In the genomic region with DNA sequence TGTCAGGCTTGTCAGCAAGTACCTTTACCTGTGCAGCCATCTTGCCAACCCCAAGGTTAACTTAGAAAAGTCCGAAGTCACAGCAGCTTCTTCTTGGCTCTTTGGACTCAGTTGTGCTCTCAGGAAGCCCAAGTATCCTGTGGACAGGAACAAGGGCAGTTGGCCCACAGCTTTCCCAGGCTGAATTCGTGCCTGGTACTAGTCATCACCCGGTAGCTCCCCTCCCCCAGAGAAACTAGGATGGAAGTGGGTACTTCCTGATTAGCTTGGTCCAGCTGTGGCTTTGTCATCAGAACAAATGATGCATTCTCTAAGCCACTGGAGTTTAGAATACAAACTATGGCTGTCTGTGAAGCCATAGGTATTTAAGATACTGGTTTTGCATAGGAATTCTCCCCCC, we compare ENCODE assay signal across 34 mouse cellular contexts.
"Had no signal": no experiment of that assay in that cellular context is flagged by ENCODE, and none has a peak within 500 bp of the region (broad histone marks: within the 10 kb centered on the region; RNA-seq: fewer than 3 reads in every experiment).

No protein-coding gene starts in this region.

- H3K4me3 ChIP-seq: heart, embryonic 13.5 days; heart, embryonic 15.5 days; hindbrain, embryonic 10.5 days; hindbrain, embryonic 12.5 days; hindbrain, embryonic 13.5 days; hindbrain, embryonic 15.5 days; intestine, embryonic 15.5 days; kidney, embryonic 15.5 days; layer of hippocampus, adult 2 months; left cerebral cortex, adult 2 months had no signal

- H3K9ac ChIP-seq: heart, embryonic 13.5 days; heart, embryonic 15.5 days; hindbrain, embryonic 12.5 days; hindbrain, embryonic 13.5 days; hindbrain, embryonic 14.5 days; hindbrain, embryonic 15.5 days; intestine, embryonic 15.5 days; kidney, embryonic 15.5 days had no signal

- H3K9me3 ChIP-seq: heart, embryonic 13.5 days; heart, embryonic 15.5 days; hindbrain, embryonic 10.5 days; hindbrain, embryonic 12.5 days; hindbrain, embryonic 13.5 days; hindbrain, embryonic 15.5 days; intestine, embryonic 15.5 days; kidney, embryonic 15.5 days had no signal

- H3K27ac ChIP-seq: heart, embryonic 13.5 days; heart, embryonic 15.5 days; hindbrain, embryonic 10.5 days; hindbrain, embryonic 12.5 days; hindbrain, embryonic 13.5 days; hindbrain, embryonic 14.5 days; hindbrain, embryonic 15.5 days; hindbrain, postnatal 0 days; intestine, embryonic 15.5 days; kidney, embryonic 15.5 days; kidney, postnatal 0 days; layer of hippocampus, adult 2 months; left cerebral cortex, adult 2 months had no signal

- H3K4me2 ChIP-seq: heart, embryonic 11.5 days; heart, embryonic 13.5 days; heart, embryonic 15.5 days; hindbrain, embryonic 12.5 days; hindbrain, embryonic 13.5 days; hindbrain, embryonic 14.5 days; hindbrain, embryonic 15.5 days; intestine, embryonic 15.5 days; kidney, embryonic 15.5 days had no signal

- ATAC-seq: hindbrain, embryonic 16.5 days; hindbrain, postnatal 0 days; inflammation-experienced regulatory T-cells, adult 6 months; intestine, embryonic 15.5 days; intestine, embryonic 16.5 days; intestine, postnatal 0 days had no signal

- H3K27me3 ChIP-seq: heart, embryonic 15.5 days; hindbrain, embryonic 12.5 days; hindbrain, embryonic 13.5 days; hindbrain, embryonic 15.5 days; intestine, embryonic 15.5 days; kidney, embryonic 15.5 days had no signal

- H3K4me1 ChIP-seq: heart, embryonic 13.5 days; heart, embryonic 15.5 days; hindbrain, embryonic 12.5 days; hindbrain, embryonic 13.5 days; hindbrain, embryonic 15.5 days; intestine, embryonic 15.5 days; kidney, embryonic 15.5 days had no signal

- H3K36me3 ChIP-seq: heart, embryonic 13.5 days; heart, embryonic 15.5 days; hindbrain, embryonic 10.5 days; hindbrain, embryonic 12.5 days; hindbrain, embryonic 13.5 days; hindbrain, embryonic 15.5 days; intestine, embryonic 15.5 days; kidney, embryonic 15.5 days had no signal

- DNase-seq: heart, postnatal 10 days; heart, postnatal 14 days; heart, postnatal 36 days; heart, postnatal 4 days; kidney, adult 11 months; kidney, adult 18-20 months; kidney, adult 2 months; kidney, adult 8-10 months; kidney, adult 9 months; kidney, postnatal 10 days; kidney, postnatal 14 days; kidney, postnatal 25 days; kidney, postnatal 36 days; kidney, postnatal 4 days; layer of hippocampus, adult 9-11 months; layer of hippocampus, postnatal 36 days had no signal
